Mouse (Mus musculus) embryonic facial prominence, embryonic 15.5 days (tissue): ENCODE results near the gene Bin2. TPM values are rescaled to one million over a fixed set of nuclear protein-coding genes. Genes with fewer than 3 reads are reported as not detected.

ENCODE experiments used
- ATAC-seq: fragments of 200-750 bp; cut with Nextera tagmentation; 2 replicates; pipeline ENCODE4 v1.8.0; 2017; ENCODE audit warnings: low read depth, moderate TSS enrichment; ENCODE audit not compliant: insufficient number of reproducible peaks, low FRiP score, low TSS enrichment
- H3K27ac ChIP-seq: fragments of 300-500 bp; sonication (generic); replicated peaks from 2 replicates; pipeline ENCODE4 v1.5.1; 2015; ENCODE audit warnings: mild to moderate bottlenecking, inconsistent platforms
- H3K27me3 ChIP-seq: fragments of 300-500 bp; sonication (generic); 2 replicates; pipeline ENCODE4 v1.6.1; 2015; ENCODE audit warnings: inconsistent platforms
- H3K36me3 ChIP-seq: fragments of 300-500 bp; sonication (generic); 2 replicates; pipeline ENCODE4 v1.6.1; 2015; ENCODE audit warnings: mild to moderate bottlenecking, inconsistent platforms
- H3K4me1 ChIP-seq: fragments of 300-500 bp; sonication (generic); 2 replicates; pipeline ENCODE4 v1.6.1; 2015; ENCODE audit warnings: inconsistent platforms
- H3K4me2 ChIP-seq: fragments of 300-500 bp; sonication (generic); replicated peaks from 2 replicates; pipeline ENCODE4 v1.6.1; 2015; ENCODE audit warnings: mild to moderate bottlenecking, inconsistent platforms
- H3K4me3 ChIP-seq: fragments of 300-500 bp; sonication (generic); replicated peaks from 2 replicates; pipeline ENCODE4 v1.5.1; 2015; ENCODE audit warnings: mild to moderate bottlenecking, inconsistent platforms
- H3K9ac ChIP-seq: fragments of 300-500 bp; sonication (generic); 2 replicates; pipeline ENCODE4 v1.6.1; 2015; ENCODE audit warnings: inconsistent platforms
- H3K9me3 ChIP-seq: fragments of 300-500 bp; sonication (generic); replicated peaks from 2 replicates; pipeline ENCODE4 v1.6.1; 2016; ENCODE audit warnings: inconsistent platforms
- WGBS: fragments of 180-500 bp; shearing (Covaris S2); methylation state at CpG from one replicate; pipeline ENCODE4 v1.1.7; 2015; 5-methylcytosine and 5-hydroxymethylcytosine counted together
- polyA plus RNA-seq: library from polyadenylated mRNA; unstranded; fragments of >200 nt; fragmentation: Nextera tagmentation; extraction: Ambion mirVana; gene quantifications from 2 replicates; pipeline ENCODE4 v1.2.1, GENCODE M21; 2015

Bin2 gene
- polyA plus RNA-seq, 1 experiment from 2014 or later: 5.2 TPM

DNA sequence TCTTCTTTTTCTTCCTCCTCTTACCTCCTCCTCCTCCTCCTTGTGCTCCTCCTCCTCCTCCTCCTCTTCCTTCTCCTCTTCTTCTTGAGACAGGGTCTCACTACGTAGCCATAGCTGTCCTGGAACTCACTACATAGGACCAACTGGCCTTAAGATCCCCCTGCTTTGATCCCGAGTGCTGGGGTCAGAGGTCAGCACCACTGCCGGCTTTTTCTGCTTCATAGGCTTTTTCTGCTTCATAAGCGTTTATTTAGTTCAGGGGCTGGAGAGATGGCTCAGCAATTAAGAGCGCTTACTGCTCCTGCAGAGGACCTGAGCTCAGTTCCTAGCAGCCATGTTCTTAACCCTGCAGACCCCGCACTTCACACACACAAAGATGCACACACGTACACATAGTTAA, 12.4 kb upstream of the Bin2 start:
- ATAC-seq: no peak
- Histone ChIP-seq H3K4me3 (no peak overlapping the region), H3K36me3 (no peaks in the 10 kb centered on the region), H3K9me3 (no peaks in the 10 kb centered on the region), H3K27ac (no peak overlapping the region), H3K27me3 (peaks cover 4% of the 10 kb centered on the region; the same call in 1 of the 2 replicates), H3K9ac (no peak overlapping the region), H3K4me2 (no peak overlapping the region), H3K4me1 (no peaks in the 10 kb centered on the region)
- 34% methylated on average over 7 of the region's 7 CpGs for WGBS

DNA sequence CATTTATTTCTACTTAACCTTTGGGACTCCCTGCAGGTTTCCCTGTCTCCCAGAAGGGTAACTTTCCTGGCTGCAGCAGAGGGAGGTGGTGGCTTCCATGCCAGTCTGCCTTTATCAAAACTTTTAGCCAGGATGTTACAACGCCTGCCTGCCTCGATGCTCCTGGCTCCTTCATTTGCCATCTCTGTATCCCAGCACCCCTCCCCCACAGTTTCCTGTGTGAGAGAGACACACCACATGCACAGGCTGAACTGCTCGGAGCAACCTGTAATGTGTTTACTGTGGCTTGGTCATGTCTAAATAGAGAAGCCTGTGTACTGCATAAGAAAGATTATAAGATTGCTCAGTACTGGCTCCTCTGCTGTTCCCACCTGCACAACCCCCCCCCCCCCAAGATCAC, 11.0 kb upstream of the Bin2 start:
- Histone ChIP-seq H3K27ac (no peak overlapping the region), H3K9me3 (no peaks in the 10 kb centered on the region), H3K36me3 (no peaks in the 10 kb centered on the region), H3K4me2 (no peak overlapping the region), H3K4me1 (no peaks in the 10 kb centered on the region), H3K27me3 (peaks cover 4% of the 10 kb centered on the region; the same call in 1 of the 2 replicates), H3K4me3 (no peak overlapping the region), H3K9ac (no peak overlapping the region)
- WGBS: 37% methylated on average over 3 of the region's 3 CpGs
- ATAC-seq: no peak

DNA sequence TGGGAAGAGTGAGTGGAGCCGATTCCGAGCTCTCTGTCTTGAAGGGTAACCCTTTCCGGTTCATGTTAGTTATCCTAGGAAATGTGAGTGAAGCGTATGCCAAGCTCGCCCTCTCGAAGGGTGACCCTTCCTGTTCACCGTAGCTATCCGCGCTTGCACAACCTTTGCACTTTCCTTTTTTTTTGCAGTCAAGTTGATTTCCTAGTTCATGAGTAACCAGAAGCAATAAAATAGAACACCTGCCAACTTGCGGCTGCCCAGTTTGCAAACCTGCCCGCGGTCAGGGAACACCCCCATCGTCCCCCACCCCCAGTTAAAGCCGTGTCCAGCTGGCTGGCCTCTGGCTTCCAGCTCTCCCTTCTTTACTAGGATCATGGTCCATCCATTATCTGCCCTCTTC, 9.7 kb upstream of the Bin2 start:
- no peaks in the 10 kb centered on the region for H3K9me3 ChIP-seq
- no peak overlapping the region for H3K9ac ChIP-seq
- WGBS: 91% methylated on average over 14 of the region's 14 CpGs
- H3K27me3 ChIP-seq: no peaks in the 10 kb centered on the region
- no peak overlapping the region for H3K4me3 ChIP-seq
- H3K27ac ChIP-seq: no peak overlapping the region
- no peaks in the 10 kb centered on the region for H3K36me3 ChIP-seq
- no peak overlapping the region for H3K4me2 ChIP-seq
- no peaks in the 10 kb centered on the region for H3K4me1 ChIP-seq
- ATAC-seq: no peak

DNA sequence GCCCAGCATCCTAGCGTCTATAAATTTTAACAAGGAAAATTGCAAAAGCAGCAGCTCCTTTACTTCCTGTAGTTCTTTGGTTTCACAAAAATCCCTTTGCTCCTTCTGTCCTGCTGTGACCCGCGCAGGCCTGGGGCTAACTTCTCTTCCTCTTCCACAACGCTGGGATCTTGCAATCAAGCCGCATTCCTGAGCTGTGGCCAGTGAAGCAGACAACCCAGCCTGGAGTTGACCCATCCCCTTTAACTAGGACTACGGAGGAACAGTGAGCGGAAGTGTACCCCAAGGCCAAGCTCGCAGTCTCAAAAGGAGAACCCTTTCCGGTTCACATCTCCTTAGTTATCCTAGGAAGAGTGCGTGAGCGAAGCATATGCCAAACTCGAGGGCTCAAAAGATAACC, 9.2 kb upstream of the Bin2 start:
- no peak overlapping the region for H3K27ac ChIP-seq

DNA sequence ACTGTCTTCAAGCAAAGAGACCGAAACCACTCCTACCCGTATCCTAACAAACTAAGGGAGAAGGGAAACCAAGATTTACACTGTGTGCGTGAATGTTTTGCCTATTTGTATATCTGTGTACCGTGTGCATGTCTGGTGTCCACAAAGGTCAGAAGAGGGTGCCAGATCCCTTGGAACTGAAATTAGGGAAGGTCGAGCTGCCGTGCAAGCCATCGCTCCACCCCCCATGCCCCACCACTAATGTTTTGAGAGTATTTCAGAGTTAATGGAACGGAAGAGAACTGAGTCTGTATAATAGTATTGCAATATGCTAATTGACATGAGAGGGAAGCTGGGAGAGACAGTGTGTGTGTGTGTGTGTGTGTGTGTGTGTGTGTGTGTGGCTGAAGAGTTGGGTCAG, 8.3 kb upstream of the Bin2 start:
- Histone ChIP-seq H3K4me2 (no peak overlapping the region), H3K36me3 (no peaks in the 10 kb centered on the region), H3K4me1 (no peaks in the 10 kb centered on the region), H3K27me3 (no peaks in the 10 kb centered on the region), H3K27ac (no peak overlapping the region), H3K9me3 (no peaks in the 10 kb centered on the region), H3K9ac (no peak overlapping the region), H3K4me3 (no peak overlapping the region)
- 87% methylated on average over 8 of the region's 8 CpGs for WGBS
- ATAC-seq: no peak

More for the DNA sequence above, 9.2 kb upstream of the Bin2 start:
- Histone ChIP-seq H3K4me3 (no peak overlapping the region), H3K9me3 (no peaks in the 10 kb centered on the region), H3K9ac (no peak overlapping the region), H3K27me3 (no peaks in the 10 kb centered on the region), H3K4me2 (no peak overlapping the region), H3K4me1 (no peaks in the 10 kb centered on the region), H3K36me3 (no peaks in the 10 kb centered on the region)
- no peak for ATAC-seq
- 61% methylated on average over 12 of the region's 12 CpGs for WGBS

DNA sequence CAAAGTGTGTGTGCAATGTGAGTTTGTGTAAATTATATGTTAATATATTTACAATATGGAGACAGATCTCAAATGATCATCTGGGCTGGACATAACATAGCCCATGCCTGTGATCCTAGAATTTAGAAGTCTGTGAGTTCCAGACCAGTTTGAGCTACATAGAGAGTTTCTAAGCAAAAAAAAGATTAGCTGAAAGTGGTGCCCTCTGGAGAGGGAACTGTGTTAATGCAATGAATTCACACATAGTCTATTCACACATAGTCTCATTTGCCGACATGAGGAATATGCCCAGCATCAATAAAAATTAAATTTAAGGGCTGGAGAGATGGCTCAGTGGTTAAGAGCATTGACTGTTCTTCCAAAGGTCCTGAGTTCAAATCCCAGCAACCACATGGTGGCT, 7.2 kb upstream of the Bin2 start:
- no peak for ATAC-seq
- no peaks in the 10 kb centered on the region for H3K27me3 ChIP-seq
- H3K9me3 ChIP-seq: no peaks in the 10 kb centered on the region
- H3K9ac ChIP-seq: no peak overlapping the region
- 87% methylated on average over 1 of the region's 1 CpGs for WGBS
- no peak overlapping the region for H3K4me2 ChIP-seq
- H3K4me1 ChIP-seq: no peaks in the 10 kb centered on the region
- no peak overlapping the region for H3K27ac ChIP-seq
- H3K36me3 ChIP-seq: no peaks in the 10 kb centered on the region
- H3K4me3 ChIP-seq: no peak overlapping the region

DNA sequence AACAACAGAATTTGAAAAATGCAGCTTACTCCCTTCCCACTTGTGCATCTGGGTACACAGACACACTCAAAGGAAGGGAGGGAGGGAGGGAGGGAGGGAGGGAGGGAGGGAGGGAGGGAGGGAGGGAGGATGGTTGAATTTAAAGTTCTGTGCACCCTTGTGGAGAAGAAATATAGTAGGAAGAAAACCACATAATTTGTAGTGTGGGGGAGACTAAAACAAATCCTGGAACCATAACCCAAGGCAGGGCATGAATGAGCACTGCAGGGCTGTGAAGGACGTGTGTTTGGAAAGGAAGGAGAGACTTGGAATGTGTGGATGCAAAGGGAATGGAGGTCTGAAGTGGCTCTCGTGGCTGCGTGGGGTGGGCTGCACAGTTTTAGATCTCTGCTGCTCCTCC, 6.1 kb upstream of the Bin2 start:
- Histone ChIP-seq H3K4me3 (no peak overlapping the region), H3K9ac (no peak overlapping the region), H3K27me3 (no peaks in the 10 kb centered on the region), H3K9me3 (no peaks in the 10 kb centered on the region), H3K4me2 (no peak overlapping the region), H3K4me1 (no peaks in the 10 kb centered on the region), H3K36me3 (no peaks in the 10 kb centered on the region), H3K27ac (no peak overlapping the region)
- WGBS: 58% methylated on average over 3 of the region's 3 CpGs
- ATAC-seq: no peak

DNA sequence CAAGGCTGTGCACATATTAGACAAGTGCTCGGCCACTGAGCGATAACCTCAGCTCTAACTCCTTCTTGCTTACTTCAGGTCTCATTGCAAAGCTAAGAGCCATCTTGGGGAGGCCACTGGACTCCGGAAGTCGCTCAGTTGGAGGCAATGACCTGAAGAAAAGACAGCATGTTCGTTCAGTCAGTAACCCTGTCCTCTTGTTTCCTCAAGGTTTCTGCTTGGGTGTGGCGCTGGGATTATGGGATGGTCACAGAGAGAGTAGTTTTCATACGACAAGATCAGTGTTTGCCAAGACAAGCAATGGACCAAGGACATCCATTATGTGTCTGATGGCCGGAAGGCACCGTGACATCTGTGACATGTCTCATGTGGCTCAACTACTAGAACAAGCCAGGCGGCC, 5.2 kb upstream of the Bin2 start:
- 85% methylated on average over 10 of the region's 10 CpGs for WGBS

DNA sequence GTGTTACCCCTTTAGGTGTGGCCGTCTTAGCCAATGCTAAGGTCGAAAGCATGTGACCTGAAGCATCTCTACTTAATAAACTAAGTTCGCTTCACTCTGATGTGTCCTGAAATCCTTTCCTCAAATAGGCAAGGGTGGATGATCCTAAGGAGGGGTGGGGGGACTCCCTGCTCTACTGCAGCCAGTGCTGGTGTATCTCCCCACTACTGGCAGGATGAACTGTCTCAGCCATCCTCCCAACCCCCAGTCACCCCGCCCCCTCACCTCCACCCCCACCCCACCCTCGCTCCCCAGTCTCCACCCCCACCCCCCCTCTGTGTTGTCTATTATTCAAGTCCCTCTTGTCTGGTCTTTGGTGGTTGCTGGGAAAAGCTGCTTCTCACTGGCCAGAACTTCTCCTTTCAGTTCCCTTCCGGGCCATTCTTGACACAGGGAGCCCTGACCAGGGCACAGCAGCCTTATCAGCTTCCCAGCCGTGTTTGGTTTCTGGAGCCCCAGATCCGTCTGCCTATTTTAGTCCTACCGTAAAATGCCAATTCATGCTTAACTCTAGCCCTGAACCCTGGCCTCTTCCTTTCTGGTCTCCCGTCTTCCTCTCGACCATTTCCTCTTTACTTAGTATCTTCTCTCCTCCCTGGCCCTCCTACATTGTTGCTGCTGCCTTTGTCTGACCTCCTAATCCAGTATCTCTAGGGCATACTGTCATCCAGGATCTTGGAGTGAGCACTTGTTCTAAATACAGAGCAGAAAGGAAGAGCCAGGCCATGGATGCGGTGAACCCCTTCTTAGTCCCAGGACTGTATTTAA, 4.4 kb upstream of the Bin2 start:
- no peak for ATAC-seq
- H3K27me3 ChIP-seq: no peaks in the 10 kb centered on the region
- H3K9ac ChIP-seq: no peak overlapping the region
- no peaks in the 10 kb centered on the region for H3K9me3 ChIP-seq
- WGBS: 45% methylated on average over 12 of the region's 12 CpGs
- no peak overlapping the region for H3K4me2 ChIP-seq
- H3K36me3 ChIP-seq: no peaks in the 10 kb centered on the region
- no peak overlapping the region for H3K27ac ChIP-seq
- H3K4me1 ChIP-seq: no peaks in the 10 kb centered on the region
- no peak overlapping the region for H3K4me3 ChIP-seq

More for the DNA sequence above, 5.2 kb upstream of the Bin2 start:
- Histone ChIP-seq H3K9ac (no peak overlapping the region), H3K36me3 (no peaks in the 10 kb centered on the region), H3K4me2 (no peak overlapping the region), H3K9me3 (no peaks in the 10 kb centered on the region), H3K27me3 (no peaks in the 10 kb centered on the region), H3K27ac (no peak overlapping the region), H3K4me3 (no peak overlapping the region), H3K4me1 (no peaks in the 10 kb centered on the region)
- ATAC-seq: no peak

DNA sequence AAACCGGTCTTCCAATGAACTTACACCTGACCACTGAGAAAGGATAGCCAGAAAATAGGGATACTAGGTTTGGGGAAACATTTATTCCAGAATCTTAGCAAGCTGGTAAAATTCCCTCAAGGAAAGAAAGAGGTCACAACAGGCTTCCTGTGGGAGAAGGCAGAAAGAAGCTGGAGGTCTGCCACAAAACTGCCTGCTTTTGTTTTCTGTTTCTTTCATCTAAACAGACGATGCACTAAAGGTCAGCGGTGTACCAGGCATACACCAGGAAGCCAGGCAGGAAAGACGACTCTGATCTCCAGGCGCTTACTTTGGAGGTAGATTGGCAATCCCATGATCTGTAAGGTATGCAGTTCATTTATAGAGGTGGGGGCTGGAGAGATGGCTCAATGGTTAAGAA, 1.5 kb upstream of the Bin2 start:
- no peak overlapping the region for H3K27ac ChIP-seq
- H3K9ac ChIP-seq: no peak overlapping the region
- no peak overlapping the region for H3K4me2 ChIP-seq
- H3K4me1 ChIP-seq: 0 out of 2 replicates have a peak, but pooled peaks cover 4% of the 10 kb centered on the region
- H3K27me3 ChIP-seq: no peaks in the 10 kb centered on the region
- no peak for ATAC-seq
- 73% methylated on average over 5 of the region's 5 CpGs for WGBS
- H3K4me3 ChIP-seq: no peak overlapping the region
- no peaks in the 10 kb centered on the region for H3K9me3 ChIP-seq
- no peaks in the 10 kb centered on the region for H3K36me3 ChIP-seq

DNA sequence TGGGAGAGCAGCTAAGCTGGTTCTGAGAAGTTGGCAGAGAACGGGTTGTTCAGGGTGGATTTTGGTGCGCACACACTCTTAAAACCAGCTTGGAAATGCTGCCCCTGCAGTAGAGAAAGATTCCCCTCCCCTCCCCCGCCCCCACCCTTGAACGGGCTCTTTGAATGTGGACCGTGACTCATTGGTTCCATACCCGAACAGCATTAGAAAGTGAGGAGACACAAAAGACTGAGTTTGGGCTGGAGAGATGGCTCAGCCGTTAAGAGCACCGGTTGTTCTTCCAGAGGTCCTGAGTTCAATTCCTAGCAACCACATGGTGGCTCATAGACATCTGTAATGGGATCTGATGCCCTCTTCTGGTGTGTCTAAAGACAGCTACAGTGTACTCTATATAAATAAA, 651 bp upstream of the Bin2 start:
- Histone ChIP-seq H3K4me2 (no peak overlapping the region), H3K9me3 (no peaks in the 10 kb centered on the region), H3K27ac (no peak overlapping the region), H3K36me3 (no peaks in the 10 kb centered on the region), H3K4me3 (no peak overlapping the region), H3K27me3 (no peaks in the 10 kb centered on the region), H3K9ac (no peak overlapping the region), H3K4me1 (0 out of 2 replicates have a peak, but pooled peaks cover 4% of the 10 kb centered on the region)
- 52% methylated on average over 8 of the region's 8 CpGs for WGBS
- ATAC-seq: no peak
